Mouse (Mus musculus): ENCODE measurements around the gene Sprr2k. TPM values are rescaled to one million over a fixed set of nuclear protein-coding genes. Genes with fewer than 3 reads are reported as not detected.

Gene Sprr2k
- polyA plus RNA-seq (2014; fragmentation: Nextera tagmentation; extraction: Ambion mirVana) = not detected in 2 replicates

- no peaks in the 10 kb centered on the region for H3K9me3 ChIP-seq (replicated peaks; ENCODE audit: control insufficient read depth, low read length)
- no peak for ATAC-seq (replicated peaks; ENCODE audit: insufficient number of reproducible peaks, low FRiP score, low TSS enrichment)
- H3K27ac ChIP-seq (ENCODE audit: low read depth, low read length) = no peak within 1 kb of the TSS
- H3K36me3 ChIP-seq (ENCODE audit: control insufficient read depth, insufficient read depth, low read length) = no peaks in the 10 kb centered on the region
- H3K4me1 ChIP-seq (ENCODE audit: control insufficient read depth, insufficient read depth, low read length) = no peaks in the 10 kb centered on the region
- H3K4me2 ChIP-seq = no peak within 1 kb of the TSS
- H3K4me3 ChIP-seq (ENCODE audit: low read depth, low read length) = no peak within 1 kb of the TSS
- no peak within 1 kb of the TSS for H3K9ac ChIP-seq (ENCODE audit: low read depth, low read length)
- WGBS (ENCODE audit: insufficient replicate concordance) = 78% methylated on average over 2 of the region's 2 CpGs
- H3K27me3 ChIP-seq (ENCODE audit: control insufficient read depth, insufficient read depth, low read length) = no peaks in the 10 kb centered on the region
These were observed at the start of gene Sprr2k for GRCm38 (mm10) chr3:92432282-92432681. Gene Sprr2k (plus strand): TSS chr3:92432582.

DNA sequence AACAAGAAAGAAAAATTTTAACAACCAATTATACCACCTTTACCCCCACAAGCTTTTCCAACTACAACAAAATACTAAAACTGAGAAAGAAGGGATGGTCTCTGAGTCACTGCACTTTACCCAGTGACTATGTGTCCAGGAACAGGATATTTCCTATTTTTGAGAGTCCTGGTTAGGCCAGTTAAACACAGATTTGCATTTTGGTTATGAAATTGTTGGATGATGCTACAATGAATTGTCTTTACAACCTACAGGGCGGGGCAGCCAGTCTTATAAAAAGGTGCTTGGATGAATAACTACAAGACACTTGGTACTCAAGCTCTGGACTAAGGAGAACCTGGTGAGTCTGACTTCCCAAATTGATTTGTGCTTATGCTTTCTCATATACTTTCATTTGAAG, 47.0 kb upstream of the Sprr2k start, which contains the start of gene Sprr2h:
Sprr2h (plus strand) TSS at position 301 of the 400 bp plus-strand sequence.
- H3K36me3 ChIP-seq (ENCODE audit: control insufficient read depth, insufficient read depth, low read length) = no peaks in the 10 kb centered on the region
- H3K4me1 ChIP-seq (ENCODE audit: control insufficient read depth, insufficient read depth, low read length) = no peaks in the 10 kb centered on the region
- H3K9me3 ChIP-seq (replicated peaks; ENCODE audit: control insufficient read depth, low read length) = no peaks in the 10 kb centered on the region
- ATAC-seq (replicated peaks; ENCODE audit: insufficient number of reproducible peaks, low FRiP score, low TSS enrichment) = no peak
- no peak within 1 kb of the TSS for H3K4me3 ChIP-seq (ENCODE audit: low read depth, low read length)
- WGBS (ENCODE audit: insufficient replicate concordance) = 66% methylated on average over 1 of the region's 1 CpGs
- H3K4me2 ChIP-seq = no peak within 1 kb of the TSS
- no peak within 1 kb of the TSS for H3K9ac ChIP-seq (ENCODE audit: low read depth, low read length)
- H3K27me3 ChIP-seq (ENCODE audit: control insufficient read depth, insufficient read depth, low read length) = no peaks in the 10 kb centered on the region
- H3K27ac ChIP-seq (ENCODE audit: low read depth, low read length) = no peak within 1 kb of the TSS

GRCm38 (mm10) chr3:92394301-92394700, 38.1 kb upstream of the Sprr2k start:
- no peak overlapping the region for H3K27ac ChIP-seq (ENCODE audit: low read depth, low read length)
- no peaks in the 10 kb centered on the region for H3K9me3 ChIP-seq (replicated peaks; ENCODE audit: control insufficient read depth, low read length)
- ATAC-seq (replicated peaks; ENCODE audit: insufficient number of reproducible peaks, low FRiP score, low TSS enrichment) = no peak
- H3K9ac ChIP-seq (ENCODE audit: low read depth, low read length) = no peak overlapping the region
- no peaks in the 10 kb centered on the region for H3K36me3 ChIP-seq (ENCODE audit: control insufficient read depth, insufficient read depth, low read length)
- H3K4me3 ChIP-seq (ENCODE audit: low read depth, low read length) = no peak overlapping the region
- 55% methylated on average over 1 of the region's 1 CpGs for WGBS (ENCODE audit: insufficient replicate concordance)
- no peaks in the 10 kb centered on the region for H3K27me3 ChIP-seq (ENCODE audit: control insufficient read depth, insufficient read depth, low read length)
- no peak overlapping the region for H3K4me2 ChIP-seq
- no peaks in the 10 kb centered on the region for H3K4me1 ChIP-seq (ENCODE audit: control insufficient read depth, insufficient read depth, low read length)

- no peaks in the 10 kb centered on the region for H3K4me1 ChIP-seq (ENCODE audit: control insufficient read depth, insufficient read depth, low read length)
- WGBS (ENCODE audit: insufficient replicate concordance) = 81% methylated on average over 2 of the region's 2 CpGs
- H3K9ac ChIP-seq (ENCODE audit: low read depth, low read length) = no peak within 1 kb of the TSS
- no peak for ATAC-seq (replicated peaks; ENCODE audit: insufficient number of reproducible peaks, low FRiP score, low TSS enrichment)
- H3K27ac ChIP-seq (ENCODE audit: low read depth, low read length) = no peak within 1 kb of the TSS
- H3K36me3 ChIP-seq (ENCODE audit: control insufficient read depth, insufficient read depth, low read length) = no peaks in the 10 kb centered on the region
- no peak within 1 kb of the TSS for H3K4me3 ChIP-seq (ENCODE audit: low read depth, low read length)
- no peaks in the 10 kb centered on the region for H3K9me3 ChIP-seq (replicated peaks; ENCODE audit: control insufficient read depth, low read length)
- H3K4me2 ChIP-seq = no peak within 1 kb of the TSS
- H3K27me3 ChIP-seq (ENCODE audit: control insufficient read depth, insufficient read depth, low read length) = no peaks in the 10 kb centered on the region
These were observed 24.7 kb upstream of the Sprr2k start, which contains the start of gene Sprr2i for GRCm38 (mm10) chr3:92407691-92408090. Gene Sprr2i (plus strand): TSS chr3:92407991.

GRCm38 (mm10) chr3:92417782-92418181, 14.6 kb upstream of the Sprr2k start, which contains the start of gene Sprr2j-ps:
Gene Sprr2j-ps (plus strand): TSS chr3:92418082.
- no peaks in the 10 kb centered on the region for H3K27me3 ChIP-seq (ENCODE audit: control insufficient read depth, insufficient read depth, low read length)
- no peak within 1 kb of the TSS for H3K9ac ChIP-seq (ENCODE audit: low read depth, low read length)
- no peaks in the 10 kb centered on the region for H3K36me3 ChIP-seq (ENCODE audit: control insufficient read depth, insufficient read depth, low read length)
- H3K27ac ChIP-seq (ENCODE audit: low read depth, low read length) = no peak within 1 kb of the TSS
- H3K9me3 ChIP-seq (replicated peaks; ENCODE audit: control insufficient read depth, low read length) = no peaks in the 10 kb centered on the region
- no peak for ATAC-seq (replicated peaks; ENCODE audit: insufficient number of reproducible peaks, low FRiP score, low TSS enrichment)
- no peak within 1 kb of the TSS for H3K4me3 ChIP-seq (ENCODE audit: low read depth, low read length)
- no peak within 1 kb of the TSS for H3K4me2 ChIP-seq
- no peaks in the 10 kb centered on the region for H3K4me1 ChIP-seq (ENCODE audit: control insufficient read depth, insufficient read depth, low read length)
- WGBS (ENCODE audit: insufficient replicate concordance) = 79% methylated on average over 2 of the region's 2 CpGs

DNA sequence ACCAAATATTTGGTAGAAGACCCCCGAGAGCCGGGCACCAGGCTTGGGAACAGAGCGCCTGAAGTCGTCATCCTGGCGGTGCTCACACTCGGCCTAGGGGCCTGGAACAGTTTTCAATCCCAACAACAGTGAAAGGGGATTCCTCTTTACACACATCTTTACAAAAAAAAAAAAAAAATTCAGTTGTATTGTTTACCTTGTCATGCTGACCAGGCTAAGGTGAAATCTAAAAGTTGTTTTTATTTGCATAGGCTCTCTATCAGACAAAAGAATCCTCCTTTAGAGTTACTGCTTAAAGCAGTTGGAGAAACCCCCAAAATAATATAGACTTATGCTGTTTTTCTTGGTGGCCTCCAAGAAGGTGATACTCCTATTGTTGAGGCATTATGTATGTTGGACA, 3.1 kb upstream of the Sprr2k start, which contains the start of gene Gm9774:
Gm9774 (minus strand) TSS at position 101 of the 400 bp plus-strand sequence.
- H3K4me3 ChIP-seq (ENCODE audit: low read depth, low read length) = no peak within 1 kb of the TSS

DNA sequence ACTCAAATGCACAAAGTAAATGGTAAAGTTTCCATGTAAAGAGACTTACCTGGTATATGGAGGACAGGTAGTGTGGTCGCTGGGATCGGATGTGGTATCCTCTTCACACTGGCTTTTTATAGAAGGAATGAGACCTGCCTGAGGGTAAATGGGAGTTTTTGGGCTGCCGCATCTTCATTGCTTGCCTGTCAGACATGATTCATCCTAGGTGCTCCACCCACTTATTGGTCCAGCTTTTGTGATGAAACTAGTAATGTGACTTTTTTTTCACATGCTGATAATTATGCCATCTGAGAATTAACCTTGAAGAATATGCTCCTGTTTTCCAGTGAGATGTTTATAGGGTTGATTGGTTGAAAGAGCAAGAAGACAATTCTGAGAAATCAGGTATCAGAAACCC, 6.3 kb downstream of the Sprr2k start, which contains the start of gene Sprr1b:
Sprr1b (minus strand) TSS at position 101 of the 400 bp plus-strand sequence.
- no peak for ATAC-seq (replicated peaks; ENCODE audit: insufficient number of reproducible peaks, low FRiP score, low TSS enrichment)
- 87% methylated on average over 3 of the region's 3 CpGs for WGBS (ENCODE audit: insufficient replicate concordance)
- no peaks in the 10 kb centered on the region for H3K4me1 ChIP-seq (ENCODE audit: control insufficient read depth, insufficient read depth, low read length)

More for the DNA sequence above, 3.1 kb upstream of the Sprr2k start, which contains the start of gene Gm9774:
- Histone ChIP-seq H3K27ac (ENCODE audit: low read depth, low read length) (no peak within 1 kb of the TSS), H3K9me3 (replicated peaks; ENCODE audit: control insufficient read depth, low read length) (no peaks in the 10 kb centered on the region), H3K27me3 (ENCODE audit: control insufficient read depth, insufficient read depth, low read length) (no peaks in the 10 kb centered on the region), H3K36me3 (ENCODE audit: control insufficient read depth, insufficient read depth, low read length) (no peaks in the 10 kb centered on the region), H3K4me1 (ENCODE audit: control insufficient read depth, insufficient read depth, low read length) (no peaks in the 10 kb centered on the region), H3K9ac (ENCODE audit: low read depth, low read length) (no peak within 1 kb of the TSS), H3K4me2 (no peak within 1 kb of the TSS)
- no peak for ATAC-seq (replicated peaks; ENCODE audit: insufficient number of reproducible peaks, low FRiP score, low TSS enrichment)
- WGBS (ENCODE audit: insufficient replicate concordance) = 80% methylated on average over 6 of the region's 6 CpGs

DNA sequence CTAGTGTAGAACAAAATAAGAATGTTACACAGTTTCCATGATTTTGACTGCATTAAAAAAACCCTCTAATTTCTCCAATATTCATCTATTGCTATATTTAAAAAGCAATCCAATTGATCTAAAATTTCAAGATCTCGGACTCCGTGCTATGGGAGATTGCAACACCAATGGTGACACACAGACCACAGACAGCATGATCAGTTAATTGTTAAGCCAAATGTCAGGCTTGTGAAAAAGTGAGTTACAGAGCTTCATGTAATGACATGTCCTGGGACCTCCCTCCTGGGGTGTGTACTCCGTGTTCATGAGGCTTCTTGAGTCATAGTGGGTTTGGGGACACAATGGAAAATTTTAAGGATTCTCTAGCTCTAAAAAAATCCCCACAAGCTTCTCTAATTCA, 7.8 kb downstream of the Sprr2k start:
- Histone ChIP-seq H3K9ac (ENCODE audit: low read depth, low read length) (no peak overlapping the region), H3K4me1 (ENCODE audit: control insufficient read depth, insufficient read depth, low read length) (no peaks in the 10 kb centered on the region), H3K27ac (ENCODE audit: low read depth, low read length) (no peak overlapping the region), H3K9me3 (replicated peaks; ENCODE audit: control insufficient read depth, low read length) (no peaks in the 10 kb centered on the region), H3K4me2 (no peak overlapping the region), H3K4me3 (ENCODE audit: low read depth, low read length) (no peak overlapping the region), H3K27me3 (ENCODE audit: control insufficient read depth, insufficient read depth, low read length) (no peaks in the 10 kb centered on the region), H3K36me3 (ENCODE audit: control insufficient read depth, insufficient read depth, low read length) (no peaks in the 10 kb centered on the region)
- ATAC-seq (replicated peaks; ENCODE audit: insufficient number of reproducible peaks, low FRiP score, low TSS enrichment) = no peak
- 76% methylated on average over 3 of the region's 3 CpGs for WGBS (ENCODE audit: insufficient replicate concordance)

More for the DNA sequence above, 6.3 kb downstream of the Sprr2k start, which contains the start of gene Sprr1b:
- Histone ChIP-seq H3K4me3 (ENCODE audit: low read depth, low read length) (no peak within 1 kb of the TSS), H3K27me3 (ENCODE audit: control insufficient read depth, insufficient read depth, low read length) (no peaks in the 10 kb centered on the region), H3K9me3 (replicated peaks; ENCODE audit: control insufficient read depth, low read length) (no peaks in the 10 kb centered on the region), H3K27ac (ENCODE audit: low read depth, low read length) (no peak within 1 kb of the TSS), H3K9ac (ENCODE audit: low read depth, low read length) (no peak within 1 kb of the TSS), H3K4me2 (no peak within 1 kb of the TSS), H3K36me3 (ENCODE audit: control insufficient read depth, insufficient read depth, low read length) (no peaks in the 10 kb centered on the region)

- WGBS (ENCODE audit: insufficient replicate concordance) = 66% methylated on average over 5 of the region's 5 CpGs
- H3K27me3 ChIP-seq (ENCODE audit: control insufficient read depth, insufficient read depth, low read length) = no peaks in the 10 kb centered on the region
- ATAC-seq (replicated peaks; ENCODE audit: insufficient number of reproducible peaks, low FRiP score, low TSS enrichment) = no peak
- H3K4me1 ChIP-seq (ENCODE audit: control insufficient read depth, insufficient read depth, low read length) = no peaks in the 10 kb centered on the region
- no peak overlapping the region for H3K27ac ChIP-seq (ENCODE audit: low read depth, low read length)
- no peaks in the 10 kb centered on the region for H3K9me3 ChIP-seq (replicated peaks; ENCODE audit: control insufficient read depth, low read length)
- H3K36me3 ChIP-seq (ENCODE audit: control insufficient read depth, insufficient read depth, low read length) = no peaks in the 10 kb centered on the region
- no peak overlapping the region for H3K4me3 ChIP-seq (ENCODE audit: low read depth, low read length)
- H3K9ac ChIP-seq (ENCODE audit: low read depth, low read length) = no peak overlapping the region
- no peak overlapping the region for H3K4me2 ChIP-seq
These were observed 22.8 kb downstream of the Sprr2k start for GRCm38 (mm10) chr3:92455151-92455550.

Measured in heart, embryonic 11.5 days (tissue).